Mouse (Mus musculus): ENCODE measurements at regions not wholly inside any gene's neighbourhood (a gene's known extent, or its start where the extent isn't known, plus 50 kb on each side); places are given as distances from the start of the nearest gene placed in this dataset.
A peak's percentile ranks its signal among the peaks of the same experiment; 100 is the strongest.

- intact Hi-C loops (cut with DNase I): loop anchor here (10.0 kb wide), 1 partner anchor 93 kb away; no protein-coding TSS in a partner anchor
- no peak for DNase-seq
- Histone ChIP-seq H3K27ac (peak overlapping the region; percentile 76), H3K4me3 (no peak overlapping the region)
- no peak for TF ChIP-seq CTCF (IDR thresholded peaks at IDR 0.05)
Measured at GRCm38 (mm10) chr3:148641581-148641980, 348.8 kb downstream of the Adgrl2 start.

GRCm38 (mm10) chr3:148640680-148641101 lies 349.7 kb downstream of the Adgrl2 start:
- intact Hi-C loops (cut with DNase I): loop anchor here (10.0 kb wide), 1 partner anchor 94 kb away; no protein-coding TSS in a partner anchor
- Histone ChIP-seq H3K4me3 (no peak overlapping the region), H3K27ac (peak overlapping the region; percentile 76; the same call in 1 of the 2 replicates)
- DNase-seq: peak; percentile 76
- no peak for TF ChIP-seq CTCF (IDR thresholded peaks at IDR 0.05)

- DNase-seq: peak; percentile 50
- Histone ChIP-seq H3K27ac (no peak overlapping the region; the same call in 1 of the 2 replicates), H3K4me3 (no peak overlapping the region)
- intact Hi-C loops (cut with DNase I): no loop called here
- no peak for TF ChIP-seq CTCF (IDR thresholded peaks at IDR 0.05)
Measured at GRCm38 (mm10) chr3:148635101-148635500, 355.3 kb downstream of the Adgrl2 start.

GRCm38 (mm10) chr3:148634352-148634751 lies 356.0 kb downstream of the Adgrl2 start:
- H3K27ac ChIP-seq: no peak overlapping the region
- no peak overlapping the region for H3K4me3 ChIP-seq
- intact Hi-C loops (cut with DNase I): no loop called here
- no peak for TF ChIP-seq CTCF (IDR thresholded peaks at IDR 0.05)
- DNase-seq: no peak

GRCm38 (mm10) chr3:148633291-148633690 lies 357.1 kb downstream of the Adgrl2 start:
- intact Hi-C loops (cut with DNase I): no loop called here
- TF ChIP-seq CTCF (IDR thresholded peaks at IDR 0.05): no peak
- no peak for DNase-seq
- no peak overlapping the region for H3K4me3 ChIP-seq
- H3K27ac ChIP-seq: no peak overlapping the region

- intact Hi-C loops (cut with DNase I): no loop called here
- no peak overlapping the region for H3K4me3 ChIP-seq
- no peak for TF ChIP-seq CTCF (IDR thresholded peaks at IDR 0.05)
- no peak for DNase-seq
- no peak overlapping the region for H3K27ac ChIP-seq
Measured at GRCm38 (mm10) chr3:148632449-148632848, 357.9 kb downstream of the Adgrl2 start.

GRCm38 (mm10) chr3:148631415-148632192 lies 358.8 kb downstream of the Adgrl2 start:
- H3K4me3 ChIP-seq: peak overlapping the region; percentile 24
- DNase-seq: no peak
- no peak overlapping the region for H3K27ac ChIP-seq
- intact Hi-C loops (cut with DNase I): no loop called here
- no peak for TF ChIP-seq CTCF (IDR thresholded peaks at IDR 0.05)

GRCm38 (mm10) chr3:148630865-148631264 lies 359.5 kb downstream of the Adgrl2 start:
- H3K4me3 ChIP-seq: no peak overlapping the region
- no peak for TF ChIP-seq CTCF (IDR thresholded peaks at IDR 0.05)
- intact Hi-C loops (cut with DNase I): no loop called here
- H3K27ac ChIP-seq: no peak overlapping the region
- DNase-seq: no peak

- intact Hi-C loops (cut with DNase I): no loop called here
- H3K27ac ChIP-seq: no peak overlapping the region
- no peak for TF ChIP-seq CTCF (IDR thresholded peaks at IDR 0.05)
Measured at GRCm38 (mm10) chr3:148614971-148615671, 375.2 kb downstream of the Adgrl2 start.

GRCm38 (mm10) chr3:148613443-148613842 lies 376.9 kb downstream of the Adgrl2 start:
- intact Hi-C loops (cut with DNase I): no loop called here
- no peak for TF ChIP-seq CTCF (IDR thresholded peaks at IDR 0.05)
- Histone ChIP-seq H3K27ac (no peak overlapping the region), H3K4me3 (no peak overlapping the region)
- DNase-seq: no peak

More at GRCm38 (mm10) chr3:148614971-148615671, 375.2 kb downstream of the Adgrl2 start:
- H3K4me3 ChIP-seq: no peak overlapping the region
- no peak for DNase-seq

- Histone ChIP-seq H3K27ac (no peak overlapping the region), H3K4me3 (no peak overlapping the region)
- peak; percentile 15 for DNase-seq
- TF ChIP-seq CTCF (IDR thresholded peaks at IDR 0.05): no peak
- intact Hi-C loops (cut with DNase I): no loop called here
Measured at GRCm38 (mm10) chr3:148603276-148603675, 387.1 kb downstream of the Adgrl2 start.

GRCm38 (mm10) chr3:148602730-148603255 lies 387.6 kb downstream of the Adgrl2 start:
- H3K4me3 ChIP-seq: no peak overlapping the region
- no peak for TF ChIP-seq CTCF (IDR thresholded peaks at IDR 0.05)
- no peak overlapping the region for H3K27ac ChIP-seq
- no peak for DNase-seq
- intact Hi-C loops (cut with DNase I): no loop called here

GRCm38 (mm10) chr3:148595561-148595960 lies 394.8 kb downstream of the Adgrl2 start:
- Histone ChIP-seq H3K27ac (no peak overlapping the region), H3K4me3 (no peak overlapping the region)
- DNase-seq: no peak
- TF ChIP-seq CTCF (IDR thresholded peaks at IDR 0.05): no peak
- intact Hi-C loops (cut with DNase I): no loop called here

All from gastrocnemius, adult 2 months (tissue).